Mouse (Mus musculus): ENCODE data around the gene Rps3a1.

GRCm38 (mm10) chr3:86136936-86137574, 5.4 kb downstream of the Rps3a1 start:
- TF ChIP-seq CTCF (IDR thresholded peaks at IDR 0.05; ENCODE audit: low read depth, low read length) (no peak), POLR2A (IDR thresholded peaks at IDR 0.05; ENCODE audit: borderline replicate concordance, low read depth, low read length) (no peak)
